Mouse (Mus musculus): ENCODE measurements at regions not wholly inside any gene's neighbourhood (a gene's known extent, or its start where the extent isn't known, plus 50 kb on each side); places are given as distances from the start of the nearest gene placed in this dataset.

- no peak for TF ChIP-seq POLR2A (IDR thresholded peaks at IDR 0.05; ENCODE audit: extremely low read depth, insufficient read depth, low read length)
- TF ChIP-seq CTCF (IDR thresholded peaks at IDR 0.05; ENCODE audit: low read depth, low read length) = 0 out of 2 replicates have a peak, but pooled peaks have one; percentile 2
Observed at GRCm38 (mm10) chr1:168758835-168759234, 326.8 kb upstream of the Pbx1 start.

Data from liver, adult 2 months (tissue).